Mouse (Mus musculus) A20 (cell line): ENCODE results near the gene Dgkh.

ENCODE experiments used
- DNase-seq: peaks from one replicate; pipeline ENCODE4 v3.0.0-alpha.2; 2011; ENCODE audit warnings: low read depth, low spot score

Gene Dgkh

DNA sequence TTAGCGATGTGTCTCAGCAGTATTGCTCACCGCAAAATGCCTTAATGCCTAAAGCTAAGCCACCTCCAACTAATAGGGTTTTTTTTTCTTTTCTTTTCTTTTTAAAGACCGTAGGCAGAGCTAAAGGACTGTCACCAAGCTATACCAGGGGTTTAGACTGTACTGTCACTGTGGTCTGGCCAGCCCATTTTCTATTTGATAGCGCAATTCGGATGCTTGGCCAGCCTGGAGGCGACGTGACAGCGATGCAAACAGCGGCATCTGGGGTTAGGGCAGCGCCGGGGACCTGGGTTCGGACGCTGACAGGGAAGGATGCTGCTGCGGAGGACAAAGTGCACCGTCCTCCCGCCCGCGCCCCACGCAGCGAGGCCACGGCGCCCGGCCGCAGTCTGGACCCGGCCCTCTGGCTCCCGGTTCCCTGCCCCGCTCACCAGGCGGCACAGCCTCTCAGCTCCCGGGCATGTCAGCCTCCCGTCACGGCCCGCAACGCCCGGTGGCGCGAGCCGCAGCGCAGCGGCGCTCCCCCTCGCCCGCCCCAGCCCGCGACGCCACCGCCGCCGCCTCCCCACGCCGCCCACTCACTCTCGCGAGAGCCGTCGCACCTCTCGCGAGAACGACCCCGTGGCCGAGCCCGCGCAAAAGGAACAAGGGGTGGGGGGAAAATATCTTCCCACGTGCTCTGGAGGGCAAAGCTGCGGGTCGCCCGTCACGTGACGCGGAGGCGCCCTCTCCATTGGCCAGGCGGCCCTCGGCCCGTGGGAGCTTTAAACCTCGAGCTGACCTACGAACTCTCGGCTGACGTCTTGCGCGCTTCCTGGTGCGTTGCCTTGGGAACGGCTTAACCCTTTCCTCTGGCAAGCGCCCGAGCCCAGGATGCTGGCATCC lies 196.1 kb downstream of the Dgkh start, which contains the start of gene Akap11:
TSS of gene Akap11 (minus strand) at position 528 of the 885 bp plus-strand sequence.
- DNase-seq: peak; percentile 96

DNA sequence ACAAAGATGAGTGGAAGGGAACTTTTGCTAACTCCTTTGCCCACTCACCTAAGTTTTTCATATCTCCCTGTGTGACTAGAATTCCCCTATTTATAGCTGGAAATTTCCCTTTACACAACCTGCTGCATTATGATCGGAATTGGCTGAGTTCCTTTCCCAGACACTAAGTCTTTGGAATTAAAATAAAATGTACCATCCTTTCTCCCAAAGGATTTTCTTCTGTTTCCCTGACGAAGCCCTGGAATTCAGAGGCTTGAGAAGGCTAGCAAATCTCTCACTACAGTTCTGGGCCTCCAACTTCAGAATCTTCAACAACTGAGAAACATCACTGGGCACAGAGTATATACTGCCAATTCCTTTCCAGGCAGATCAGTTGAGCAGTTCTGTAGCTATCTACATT lies 197.2 kb downstream of the Dgkh start:
- DNase-seq: no peak

DNA sequence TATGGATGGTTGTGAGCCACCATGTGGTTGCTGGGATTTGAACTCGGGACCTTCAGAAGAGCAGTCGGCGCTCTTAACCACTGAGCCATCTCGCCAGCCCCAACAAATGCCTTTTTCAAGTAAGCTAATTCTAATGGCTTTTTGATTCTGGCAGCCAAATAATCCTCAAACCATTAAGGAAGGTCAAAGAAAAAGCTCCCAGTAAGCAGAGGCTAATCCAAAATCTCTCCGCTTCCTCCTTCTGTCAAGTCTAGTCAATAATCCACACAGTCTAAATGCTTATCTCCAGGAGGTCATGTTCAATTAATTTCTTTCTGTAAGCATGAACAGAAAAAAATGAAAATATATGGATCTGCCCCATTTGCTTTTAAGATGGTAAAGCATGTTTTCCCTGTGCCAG lies 197.9 kb downstream of the Dgkh start:
- no peak for DNase-seq

DNA sequence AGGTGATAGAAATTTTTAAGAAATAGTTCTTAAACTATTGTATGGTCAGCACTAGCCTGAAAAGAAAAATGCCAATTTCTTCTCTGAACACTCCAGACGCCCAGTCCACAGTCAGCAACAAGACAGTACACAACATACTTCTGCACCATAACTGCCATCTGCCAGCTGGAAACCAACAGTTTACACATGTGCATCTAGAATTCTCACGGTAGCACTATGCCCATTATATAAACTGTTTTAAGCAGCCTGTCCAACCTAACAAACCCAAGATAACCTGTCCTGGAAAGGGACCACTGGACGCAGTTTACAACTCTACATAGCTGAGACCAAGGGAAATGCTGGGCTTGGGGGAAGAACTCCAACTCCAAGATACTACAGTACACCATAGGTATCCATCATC lies 198.9 kb downstream of the Dgkh start:
- DNase-seq: no peak

DNA sequence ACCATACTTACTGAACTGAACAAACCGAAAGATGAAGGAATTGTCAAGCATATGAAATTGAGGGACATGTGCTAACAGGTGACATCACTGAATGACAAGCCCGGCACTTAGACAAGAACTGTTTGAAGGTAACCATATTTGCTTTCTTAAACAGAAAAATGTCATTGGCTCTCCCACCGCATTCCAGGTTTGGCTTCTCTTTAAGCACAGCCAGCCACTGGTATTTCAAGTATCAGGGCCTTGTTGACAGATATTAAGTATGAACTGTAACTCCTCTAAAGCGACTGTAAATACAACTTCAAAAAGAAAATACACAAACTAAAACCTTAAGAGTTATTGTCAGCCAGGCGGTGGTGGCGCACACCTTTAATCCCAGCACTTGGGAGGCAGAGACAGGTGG lies 200.2 kb downstream of the Dgkh start:
- DNase-seq: no peak

DNA sequence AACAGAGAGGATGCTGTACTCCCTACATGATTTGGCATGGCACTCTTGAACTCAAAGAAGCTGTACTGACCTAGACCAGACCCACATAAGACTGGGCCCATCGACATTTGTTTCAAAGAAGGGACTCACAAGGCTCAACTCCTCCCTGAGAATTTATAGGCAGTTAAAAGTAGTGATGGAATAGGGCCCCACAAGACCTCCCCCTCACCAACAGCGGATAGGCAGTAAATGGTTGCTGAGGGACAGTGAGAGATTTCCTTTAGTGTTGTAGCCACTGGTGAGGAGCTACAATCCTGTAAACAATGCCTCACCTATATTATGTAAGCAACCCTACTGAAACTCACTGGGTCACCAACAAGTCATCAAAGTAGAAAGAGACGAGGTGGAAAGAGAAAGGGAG lies 202.3 kb downstream of the Dgkh start:
- DNase-seq: no peak

DNA sequence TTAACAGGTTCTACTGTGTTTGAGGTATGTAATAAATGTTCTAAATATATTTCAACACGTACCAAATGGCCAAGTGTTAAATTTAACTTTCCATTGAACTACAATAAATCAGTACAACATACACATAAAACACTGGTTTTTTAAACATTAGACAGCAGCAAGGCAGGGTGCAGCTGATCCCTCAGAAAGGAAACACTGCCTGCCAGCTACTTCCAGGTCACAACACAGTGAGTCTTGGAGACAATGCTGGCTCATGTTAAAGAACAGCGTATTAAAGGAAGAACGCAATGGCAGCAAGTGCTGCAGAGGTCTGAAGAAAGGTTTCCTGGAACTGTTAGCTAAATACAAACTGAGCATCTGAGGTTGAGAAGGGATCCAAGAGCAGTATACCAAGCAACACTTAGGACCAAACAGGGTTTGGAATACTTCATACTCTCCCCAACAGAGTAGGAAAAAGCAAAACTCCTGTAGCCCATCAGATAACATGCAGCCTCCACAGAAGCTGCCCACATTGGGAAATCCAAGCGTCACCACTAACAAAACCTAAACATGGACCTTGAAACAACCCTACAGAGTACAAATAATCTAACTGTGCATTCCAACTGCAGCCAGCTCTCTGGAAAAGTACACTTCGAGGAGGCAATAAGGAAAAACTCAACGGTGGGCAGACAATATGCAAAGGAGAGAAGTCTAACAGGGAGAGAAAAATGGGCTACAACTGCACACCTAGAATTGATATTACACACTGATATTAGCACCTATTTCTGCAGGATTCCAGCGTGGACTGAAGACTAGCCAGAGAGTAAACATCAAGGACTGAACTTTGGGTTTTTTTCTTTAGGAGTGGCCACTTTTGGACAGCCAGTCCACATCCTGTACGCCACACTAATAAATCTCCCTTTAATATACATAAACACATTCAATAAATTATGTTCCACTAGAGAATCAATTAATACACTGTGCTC lies 203.8 kb downstream of the Dgkh start:
- no peak for DNase-seq

DNA sequence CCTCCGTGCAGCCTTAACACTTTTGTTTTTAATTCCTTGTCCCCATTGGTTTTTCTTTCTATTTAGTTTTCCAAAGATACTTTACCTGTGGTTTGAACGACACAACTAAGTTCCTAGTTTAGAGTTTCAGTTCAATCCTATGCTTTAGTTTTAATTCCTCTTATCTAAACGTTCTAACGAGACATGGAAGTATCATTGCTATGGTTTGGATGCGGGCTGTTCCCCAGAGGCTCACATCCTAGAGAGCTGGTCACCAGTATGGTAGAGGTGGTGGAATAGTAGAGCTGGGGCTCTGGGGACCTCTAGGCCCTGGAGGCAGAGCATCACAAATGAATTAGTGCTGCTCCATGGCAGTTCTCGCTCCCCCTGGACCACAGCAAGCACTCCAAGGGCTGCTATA lies 205.7 kb downstream of the Dgkh start:
- no peak for DNase-seq

DNA sequence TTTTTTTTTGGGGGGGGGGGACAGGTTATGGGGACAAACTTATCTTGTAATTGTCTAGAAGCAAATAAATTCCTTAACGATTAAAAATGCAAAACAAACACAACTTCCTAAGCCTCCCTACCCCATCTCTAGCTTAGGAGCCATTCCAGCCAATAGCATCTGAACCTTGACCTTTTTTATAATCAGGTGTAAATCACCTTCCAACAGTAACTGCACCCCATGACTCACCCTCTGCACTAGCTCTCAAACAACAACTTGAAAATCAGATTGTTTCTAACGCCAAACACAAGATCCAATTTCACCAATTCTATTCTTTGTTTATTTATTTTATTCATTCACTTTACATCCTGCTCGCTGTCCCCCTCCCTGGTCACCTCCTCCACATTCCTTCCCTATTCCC lies 206.1 kb downstream of the Dgkh start:
- DNase-seq: no peak

DNA sequence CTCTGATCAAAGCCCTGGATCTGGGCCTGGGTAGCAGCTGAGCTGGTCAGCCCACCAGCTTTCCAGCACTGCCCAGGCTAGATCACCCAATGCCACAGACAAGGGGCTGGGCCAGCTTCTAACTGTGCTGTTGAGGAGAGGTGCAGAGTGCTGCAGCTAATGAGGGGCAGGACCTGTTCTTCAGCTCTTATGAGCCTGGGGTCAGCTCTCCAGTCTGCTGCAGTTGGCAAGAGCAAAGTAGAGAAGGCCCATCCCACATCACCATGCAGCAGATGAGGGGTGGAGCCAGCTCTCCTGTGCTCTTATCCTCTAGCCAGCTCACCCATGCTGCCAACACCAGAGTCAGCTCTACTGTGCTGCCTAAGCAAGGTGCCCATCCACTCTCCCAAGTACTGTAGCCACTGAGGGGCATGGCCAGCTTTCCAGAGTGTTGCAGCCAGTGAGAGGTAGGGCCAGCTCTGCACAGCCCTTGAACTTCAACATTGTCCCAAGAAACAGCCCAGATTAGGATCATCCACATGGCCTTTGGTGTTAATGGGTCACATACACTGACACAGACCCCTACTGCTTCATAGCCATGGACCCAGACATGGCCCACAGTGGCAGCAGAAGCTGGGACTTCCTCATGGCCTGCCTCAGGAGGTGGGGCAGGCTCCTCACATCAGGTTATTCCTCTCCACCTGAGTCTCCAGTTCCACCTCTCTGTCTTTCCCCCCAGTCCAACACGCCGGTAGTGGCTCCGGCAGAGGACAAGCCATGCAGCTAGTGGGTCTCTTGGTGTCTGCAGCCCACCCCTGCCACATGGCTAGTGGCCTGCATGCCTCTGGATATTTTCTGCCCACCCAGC lies 206.7 kb downstream of the Dgkh start:
- DNase-seq: no peak

DNA sequence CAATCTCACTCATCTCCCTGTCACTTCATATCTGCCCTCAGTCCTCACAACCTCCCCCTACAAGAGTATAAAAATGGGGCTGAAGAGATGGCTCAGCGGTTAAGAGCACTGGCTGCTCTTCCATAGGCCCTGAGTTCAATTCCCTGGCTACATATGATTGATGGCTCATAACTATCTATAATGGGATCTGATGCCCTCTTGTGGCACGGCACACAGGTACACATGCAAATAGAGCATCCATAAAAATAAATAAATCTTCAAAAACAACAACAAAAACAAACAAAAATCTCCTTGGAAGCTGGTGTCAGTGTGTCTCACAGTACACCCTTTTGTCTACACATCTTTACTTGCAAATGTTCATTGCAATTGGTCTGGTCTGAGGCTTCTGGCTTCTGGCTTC lies 207.5 kb downstream of the Dgkh start:
- DNase-seq: no peak

DNA sequence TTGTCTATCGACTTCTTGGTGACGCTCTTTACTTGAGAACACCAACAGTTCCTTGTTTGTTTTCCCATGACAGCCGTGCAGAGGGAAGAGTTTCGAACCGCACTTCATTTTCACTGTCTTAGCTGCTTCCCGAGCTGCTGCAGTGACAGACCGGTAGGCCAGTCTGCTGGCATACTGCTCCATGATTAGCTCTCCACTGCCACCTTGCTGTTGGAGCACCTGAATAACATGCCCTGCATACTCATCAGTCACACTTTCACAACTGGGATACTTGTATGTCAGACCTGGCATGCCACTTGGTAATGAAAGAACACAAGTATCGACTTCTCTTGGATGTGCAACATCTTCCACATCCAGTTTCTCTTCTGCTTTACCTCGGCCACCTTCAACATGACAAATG lies 221.9 kb downstream of the Dgkh start:
- no peak for DNase-seq

DNA sequence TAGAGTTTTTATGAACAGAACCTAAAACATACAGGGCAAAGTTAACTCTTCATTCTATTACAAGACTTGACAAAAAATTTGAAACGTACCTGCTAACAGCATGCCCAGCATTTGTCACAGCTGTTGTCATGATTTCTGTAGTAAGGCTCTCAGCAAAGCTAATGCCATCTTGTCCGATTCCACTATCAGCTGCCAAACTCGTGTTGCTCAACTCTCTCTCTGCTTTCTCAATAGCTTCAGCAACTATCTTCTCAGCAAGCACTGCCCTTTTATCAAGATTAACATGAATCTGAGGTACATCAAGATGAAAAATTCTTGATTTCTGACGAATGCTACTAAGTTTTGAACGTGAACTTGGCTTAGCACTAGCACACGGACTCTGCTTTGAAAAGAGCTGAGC lies 222.8 kb downstream of the Dgkh start:
- DNase-seq: no peak
